Mouse (Mus musculus) forebrain, embryonic 11.5 days (tissue): Measurements from ENCODE around the gene Srp9. TPM values are rescaled to one million over a fixed set of nuclear protein-coding genes. Genes with fewer than 3 reads are reported as not detected.

ENCODE experiments used
- ATAC-seq: fragments of 200-750 bp; cut with Nextera tagmentation; replicated peaks from 2 replicates; pipeline ENCODE4 v1.8.0; 2017; ENCODE audit warnings: moderate TSS enrichment; ENCODE audit not compliant: low FRiP score
- DNase-seq: peaks from one replicate; pipeline ENCODE4 v3.0.0-alpha.2; 2017; ENCODE audit warnings: low spot score
- H3K27ac ChIP-seq: fragments of 300-500 bp; sonication (generic); 2 replicates; pipeline ENCODE4 v1.5.1; 2014; ENCODE audit warnings: low read depth, low read length
- H3K27me3 ChIP-seq: fragments of 300-500 bp; sonication (generic); 2 replicates; pipeline ENCODE4 v1.6.1; 2014; ENCODE audit warnings: mild to moderate bottlenecking, low read length, mixed read lengths; ENCODE audit not compliant: control insufficient read depth, insufficient read depth
- H3K36me3 ChIP-seq: fragments of 300-500 bp; sonication (generic); 2 replicates; pipeline ENCODE4 v1.6.1; 2014; ENCODE audit warnings: mild to moderate bottlenecking, low read length, moderate library complexity, mixed read lengths; ENCODE audit not compliant: control insufficient read depth, insufficient read depth
- H3K4me1 ChIP-seq: fragments of 300-500 bp; sonication (generic); replicated peaks from 2 replicates; pipeline ENCODE4 v1.6.1; 2014; ENCODE audit warnings: low read length, mixed read lengths; ENCODE audit not compliant: control insufficient read depth, insufficient read depth
- H3K4me2 ChIP-seq: fragments of 300-500 bp; sonication (generic); 2 replicates; pipeline ENCODE4 v1.6.1; 2014; ENCODE audit warnings: low read depth, mild to moderate bottlenecking, low read length, moderate library complexity, mixed read lengths; ENCODE audit not compliant: severe bottlenecking
- H3K4me3 ChIP-seq: fragments of 300-500 bp; sonication (generic); 2 replicates; pipeline ENCODE4 v1.5.1; 2014; ENCODE audit warnings: low read depth, low read length
- H3K9ac ChIP-seq: fragments of 300-500 bp; sonication (generic); 2 replicates; pipeline ENCODE4 v1.6.1; 2014; ENCODE audit warnings: low read length
- H3K9me3 ChIP-seq: fragments of 300-500 bp; sonication (generic); 2 replicates; pipeline ENCODE4 v1.6.1; 2016; ENCODE audit warnings: low read length, mixed read lengths; ENCODE audit not compliant: control insufficient read depth
- WGBS: fragments of 180-500 bp; shearing (Covaris S2); extraction: QIAGEN DNeasy Blood & Tissue Kit; methylation state at CpG from one replicate; pipeline ENCODE4 v1.1.7; 2014; 5-methylcytosine and 5-hydroxymethylcytosine counted together
- polyA plus RNA-seq: library from polyadenylated mRNA; unstranded; fragments of >200 nt; fragmentation: Nextera tagmentation; extraction: Ambion mirVana; gene quantifications from 2 replicates; pipeline ENCODE4 v1.2.1, GENCODE M21; 2014

Gene Srp9
- polyA plus RNA-seq, 1 experiment from 2014 or later = 151 TPM

- Histone ChIP-seq H3K36me3 (no peaks in the 10 kb centered on the region), H3K9me3 (no peaks in the 10 kb centered on the region), H3K4me1 (peaks cover 7% of the 10 kb centered on the region; the same call in 1 of the 2 replicates), H3K4me3 (no peak overlapping the region), H3K27me3 (no peaks in the 10 kb centered on the region), H3K9ac (no peak overlapping the region), H3K27ac (no peak overlapping the region), H3K4me2 (no peak overlapping the region)
- WGBS = 78% methylated on average over 4 of the region's 4 CpGs
- no peak for ATAC-seq
- no peak for DNase-seq
These were observed 2.1 kb upstream of the Srp9 start for GRCm38 (mm10) chr1:182122413-182122812.

- peak; percentile 94 for ATAC-seq
- peak; percentile 91 for DNase-seq
- H3K27ac ChIP-seq = no peak overlapping the region
- peaks cover 2% of the 10 kb centered on the region; the same call in 1 of the 2 replicates for H3K36me3 ChIP-seq
- H3K27me3 ChIP-seq = no peaks in the 10 kb centered on the region
- under 1% methylated on average over 31 of the region's 33 CpGs for WGBS
- H3K9me3 ChIP-seq = no peaks in the 10 kb centered on the region
- H3K9ac ChIP-seq = peak overlapping the region; percentile 69
- peak overlapping the region; percentile 64 for H3K4me3 ChIP-seq
- H3K4me2 ChIP-seq = peak overlapping the region; percentile 67
- H3K4me1 ChIP-seq = peaks cover 7% of the 10 kb centered on the region; the same call in 1 of the 2 replicates
These were observed 409 bp downstream of the Srp9 start for GRCm38 (mm10) chr1:182124924-182125368.

GRCm38 (mm10) chr1:182130830-182131229 lies 6.3 kb downstream of the Srp9 start:
- Histone ChIP-seq H3K36me3 (peaks cover 2% of the 10 kb centered on the region; the same call in 1 of the 2 replicates), H3K27ac (no peak overlapping the region), H3K27me3 (no peaks in the 10 kb centered on the region), H3K9ac (no peak overlapping the region), H3K4me1 (peaks cover 2% of the 10 kb centered on the region; the same call in 1 of the 2 replicates), H3K4me2 (no peak overlapping the region), H3K4me3 (no peak overlapping the region), H3K9me3 (no peaks in the 10 kb centered on the region)
- ATAC-seq = no peak
- no peak for DNase-seq
- WGBS = 51% methylated on average over 2 of the region's 2 CpGs

GRCm38 (mm10) chr1:182137204-182138125 lies 12.9 kb downstream of the Srp9 start:
- Histone ChIP-seq H3K27me3 (no peaks in the 10 kb centered on the region), H3K9me3 (no peaks in the 10 kb centered on the region), H3K36me3 (no peaks in the 10 kb centered on the region), H3K27ac (no peak overlapping the region), H3K9ac (no peak overlapping the region), H3K4me3 (no peak overlapping the region), H3K4me1 (no peaks in the 10 kb centered on the region), H3K4me2 (no peak overlapping the region)
- ATAC-seq (no peak), DNase-seq (no peak)
- 65% methylated on average over 28 of the region's 28 CpGs for WGBS

- H3K27me3 ChIP-seq = no peaks in the 10 kb centered on the region
- H3K27ac ChIP-seq = no peak overlapping the region
- 76% methylated on average over 8 of the region's 8 CpGs for WGBS
- H3K36me3 ChIP-seq = no peaks in the 10 kb centered on the region
- ATAC-seq = no peak
- H3K4me3 ChIP-seq = no peak overlapping the region
- H3K4me2 ChIP-seq = no peak overlapping the region
- H3K4me1 ChIP-seq = no peaks in the 10 kb centered on the region
- no peaks in the 10 kb centered on the region for H3K9me3 ChIP-seq
- no peak for DNase-seq
- no peak overlapping the region for H3K9ac ChIP-seq
These were observed 13.6 kb downstream of the Srp9 start for GRCm38 (mm10) chr1:182138172-182138571.

GRCm38 (mm10) chr1:182139937-182140336 lies 15.4 kb downstream of the Srp9 start:
- ATAC-seq (no peak; the same call in 1 of the 2 replicates), DNase-seq (no peak)
- H3K9ac ChIP-seq = no peak overlapping the region
- WGBS = 38% methylated on average over 9 of the region's 9 CpGs
- no peaks in the 10 kb centered on the region for H3K36me3 ChIP-seq
- no peaks in the 10 kb centered on the region for H3K4me1 ChIP-seq
- H3K27me3 ChIP-seq = no peaks in the 10 kb centered on the region
- 0 out of 2 replicates have a peak overlapping the region, but pooled peaks have one; percentile 11 for H3K4me2 ChIP-seq
- no peak overlapping the region for H3K4me3 ChIP-seq
- no peak overlapping the region for H3K27ac ChIP-seq
- H3K9me3 ChIP-seq = no peaks in the 10 kb centered on the region

GRCm38 (mm10) chr1:182140370-182140769 lies 15.8 kb downstream of the Srp9 start:
- Histone ChIP-seq H3K4me3 (no peak overlapping the region), H3K27ac (no peak overlapping the region), H3K4me2 (0 out of 2 replicates have a peak overlapping the region, but pooled peaks have one; percentile 11), H3K9me3 (no peaks in the 10 kb centered on the region), H3K4me1 (no peaks in the 10 kb centered on the region), H3K36me3 (no peaks in the 10 kb centered on the region), H3K9ac (no peak overlapping the region), H3K27me3 (no peaks in the 10 kb centered on the region)
- DNase-seq = peak; percentile 89
- WGBS = 4% methylated on average over 6 of the region's 6 CpGs
- ATAC-seq = peak; percentile 85

- ATAC-seq (no peak), DNase-seq (no peak)
- no peak overlapping the region for H3K4me2 ChIP-seq
- 96% methylated on average over 13 of the region's 13 CpGs for WGBS
- H3K27me3 ChIP-seq = no peaks in the 10 kb centered on the region
- H3K27ac ChIP-seq = no peak overlapping the region
- no peaks in the 10 kb centered on the region for H3K9me3 ChIP-seq
- H3K4me3 ChIP-seq = no peak overlapping the region
- H3K36me3 ChIP-seq = no peaks in the 10 kb centered on the region
- no peak overlapping the region for H3K9ac ChIP-seq
- no peaks in the 10 kb centered on the region for H3K4me1 ChIP-seq
These were observed 18.2 kb downstream of the Srp9 start for GRCm38 (mm10) chr1:182142725-182143124.
